Mouse (Mus musculus) T-helper 1 cell (primary cell): Measurements from ENCODE around the gene Fcamr.

ENCODE experiments used
- in situ Hi-C: fragments of 300-600 bp; cut with MboI, MseI; formaldehyde crosslinking; loops from one replicate; pipeline ENCODE4 v1.15.1; 2025; ENCODE audit warnings: high pct_unique_total_duplicates

Gene Fcamr

DNA sequence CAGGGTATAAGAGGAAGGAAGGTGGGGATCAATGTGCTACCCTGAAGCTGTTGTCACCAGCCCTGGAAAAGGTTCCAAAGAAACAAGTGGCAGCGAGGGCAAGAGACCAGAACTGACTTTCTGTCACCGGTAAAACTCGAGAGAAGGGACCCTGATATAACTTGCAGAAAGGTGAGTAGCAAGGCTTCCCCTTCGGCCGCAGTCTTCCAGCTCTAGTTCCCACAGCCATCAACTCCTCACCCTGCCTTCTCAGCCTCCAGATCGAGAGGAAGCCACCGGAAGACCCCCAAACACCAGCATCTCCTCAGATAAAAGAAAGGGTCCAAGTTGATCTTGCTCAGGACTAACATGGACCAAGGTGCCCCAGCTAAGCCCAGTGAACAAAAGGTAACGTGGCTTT is at the start of gene Fcamr:
Fcamr (plus strand) TSS at position 301 of the 400 bp plus-strand sequence.
- in situ Hi-C loops = no loop called here

DNA sequence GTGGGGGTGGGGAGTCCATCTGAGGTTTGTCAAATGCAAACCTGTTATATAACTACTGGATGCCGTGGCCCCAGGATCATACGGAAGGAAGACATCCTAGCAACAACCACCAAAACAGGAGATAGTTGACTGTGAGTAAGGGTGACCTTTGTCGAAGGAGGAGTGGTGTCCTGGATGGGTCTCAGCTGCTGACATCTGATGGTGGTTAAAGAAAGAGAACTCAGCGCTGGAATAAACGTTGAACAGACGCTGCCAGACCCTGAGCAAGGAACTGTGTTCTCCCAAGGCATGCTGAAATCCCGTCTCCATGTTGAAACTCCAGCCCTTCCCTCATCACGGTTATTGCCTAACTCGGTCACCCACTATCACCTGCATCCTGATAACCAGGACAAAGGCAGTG is 41.0 kb upstream of the Fcamr start:
- in situ Hi-C loops = no loop called here

- in situ Hi-C loops = no loop called here
Measured at GRCm38 (mm10) chr1:130761597-130761996, 39.1 kb upstream of the Fcamr start.

DNA sequence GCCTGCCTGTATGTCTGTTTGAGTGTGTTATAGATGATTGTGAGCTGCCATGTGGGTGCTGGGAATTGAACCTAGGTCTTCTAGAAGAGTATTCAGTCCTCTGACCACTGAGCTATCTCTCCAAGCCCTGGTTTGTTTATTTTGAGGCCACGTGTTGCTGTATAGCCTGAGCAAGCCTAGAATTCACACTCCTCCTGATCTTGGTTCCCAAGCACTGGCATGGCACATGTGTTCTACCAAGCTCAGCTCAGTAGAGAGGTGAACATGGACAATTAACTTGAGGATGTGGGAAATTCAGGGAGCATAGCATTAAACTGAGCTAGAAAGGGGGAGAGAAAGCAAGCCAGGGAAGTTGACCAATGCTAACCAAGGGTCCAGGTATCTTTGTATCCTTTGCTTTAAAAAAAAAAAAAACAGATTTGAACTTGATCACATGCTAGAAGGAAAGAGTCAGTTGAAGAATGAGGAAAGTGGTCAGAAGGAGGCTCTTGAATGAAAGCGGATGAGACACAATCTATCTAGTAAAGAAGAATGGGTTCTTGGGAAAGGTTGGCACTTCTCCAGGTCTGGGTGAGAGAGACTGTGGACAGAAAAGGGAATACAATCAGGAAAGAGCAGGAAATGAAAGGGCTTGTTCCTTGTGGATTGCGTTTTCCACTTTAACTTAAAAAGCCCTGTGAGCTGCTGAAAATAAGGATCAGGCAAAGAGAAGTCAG is 38.5 kb upstream of the Fcamr start:
- in situ Hi-C loops = no loop called here

GRCm38 (mm10) chr1:130764027-130764461 is 36.7 kb upstream of the Fcamr start:
- in situ Hi-C loops = no loop called here

GRCm38 (mm10) chr1:130767066-130767465 is 33.6 kb upstream of the Fcamr start:
- in situ Hi-C loops = no loop called here

DNA sequence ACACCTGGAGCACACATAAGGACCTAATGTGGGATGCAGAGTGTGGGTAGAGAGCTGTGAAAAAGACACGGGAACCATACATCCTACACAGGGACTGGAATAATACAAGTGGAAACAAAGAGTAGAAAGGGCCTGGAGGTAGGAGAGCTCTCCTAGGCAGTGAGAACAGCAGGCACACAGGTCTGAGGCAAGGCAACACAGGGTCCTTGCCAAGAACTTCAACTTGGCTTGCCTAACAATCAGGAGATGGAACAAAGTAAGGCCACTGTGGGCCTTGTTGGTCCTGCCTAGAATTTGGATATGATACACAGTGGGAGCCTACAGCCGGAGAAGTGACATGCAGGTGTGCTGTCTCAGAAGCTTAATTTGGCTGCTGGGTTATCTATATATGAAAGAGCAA is 30.8 kb upstream of the Fcamr start:
- in situ Hi-C loops = no loop called here

- in situ Hi-C loops = no loop called here
Measured at GRCm38 (mm10) chr1:130770487-130770886, 30.2 kb upstream of the Fcamr start.

DNA sequence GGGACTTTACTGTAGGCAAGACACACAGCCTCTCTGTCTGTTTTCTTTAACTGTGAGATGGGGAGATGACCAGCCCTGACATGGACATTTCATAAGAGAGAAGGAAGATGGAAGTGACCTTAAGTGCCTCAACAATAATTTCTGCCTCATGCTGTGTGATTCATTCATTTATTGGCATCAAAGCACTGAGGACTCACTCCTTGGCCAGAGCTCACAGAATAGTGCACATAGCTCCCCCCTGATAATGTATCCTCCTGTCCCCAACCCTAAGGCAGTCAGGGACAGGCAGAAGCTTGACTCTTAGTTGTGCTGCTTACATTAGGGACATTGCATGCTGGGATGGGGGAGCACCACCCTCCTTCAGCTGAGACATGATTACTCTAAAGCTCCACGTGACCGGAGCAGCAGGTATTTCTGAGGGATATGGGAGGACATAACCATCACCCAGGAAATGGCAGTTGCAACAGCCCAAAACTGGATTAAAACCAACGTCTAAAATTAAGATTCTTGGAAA is 29.7 kb upstream of the Fcamr start:
- in situ Hi-C loops = no loop called here

DNA sequence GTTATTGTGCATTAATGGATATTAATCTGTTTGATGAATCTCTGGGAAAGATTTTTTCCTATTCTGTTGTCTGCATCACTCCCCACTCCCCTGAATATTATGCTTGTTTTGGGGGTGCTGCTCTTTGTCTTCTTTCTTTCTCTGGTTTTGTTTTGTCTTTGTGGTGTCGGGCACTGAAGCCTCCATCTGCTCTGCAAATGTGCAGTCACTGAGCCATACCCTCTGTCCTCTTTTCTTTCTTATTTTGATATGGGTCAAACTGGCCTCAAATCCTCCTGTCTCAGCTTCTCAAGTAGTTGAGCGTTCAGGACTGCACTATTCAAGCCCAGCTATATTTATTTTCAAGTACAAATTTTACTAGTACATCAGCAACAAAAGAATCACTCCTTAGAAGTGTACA is 25.5 kb upstream of the Fcamr start:
- in situ Hi-C loops = loop anchor here (5.0 kb wide), 1 partner anchor 93 kb away; no protein-coding TSS in a partner anchor

DNA sequence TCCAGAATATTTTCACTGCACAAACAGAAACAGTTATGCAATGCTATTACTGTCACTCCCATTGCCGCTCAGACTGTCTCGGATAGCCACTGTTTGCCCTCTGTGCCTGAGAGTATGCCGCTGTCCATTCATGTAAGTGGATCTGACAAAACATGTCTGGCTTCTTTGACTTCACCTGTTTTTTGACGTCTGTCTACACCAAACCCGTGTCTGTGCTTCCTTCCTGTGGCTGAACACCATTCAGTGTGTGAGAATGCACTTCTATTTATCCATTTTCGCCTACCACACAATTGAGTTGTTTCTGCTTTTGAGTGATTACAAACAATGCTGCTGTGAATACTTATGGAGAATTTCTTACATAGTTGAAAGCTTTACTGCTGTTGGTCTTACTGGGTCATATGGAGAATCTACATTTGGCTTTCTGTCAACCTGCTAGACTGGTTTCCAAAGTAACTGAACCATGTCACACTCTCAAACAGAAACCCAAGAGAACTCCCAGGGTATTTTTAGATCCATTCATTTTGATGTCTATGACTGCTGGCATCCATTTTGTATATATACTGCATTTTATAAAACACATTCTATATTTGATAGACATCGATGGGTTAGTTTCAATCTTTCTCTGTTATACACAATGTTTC is 24.9 kb upstream of the Fcamr start:
- in situ Hi-C loops = loop anchor here (5.0 kb wide), 1 partner anchor 94 kb away; no protein-coding TSS in a partner anchor

DNA sequence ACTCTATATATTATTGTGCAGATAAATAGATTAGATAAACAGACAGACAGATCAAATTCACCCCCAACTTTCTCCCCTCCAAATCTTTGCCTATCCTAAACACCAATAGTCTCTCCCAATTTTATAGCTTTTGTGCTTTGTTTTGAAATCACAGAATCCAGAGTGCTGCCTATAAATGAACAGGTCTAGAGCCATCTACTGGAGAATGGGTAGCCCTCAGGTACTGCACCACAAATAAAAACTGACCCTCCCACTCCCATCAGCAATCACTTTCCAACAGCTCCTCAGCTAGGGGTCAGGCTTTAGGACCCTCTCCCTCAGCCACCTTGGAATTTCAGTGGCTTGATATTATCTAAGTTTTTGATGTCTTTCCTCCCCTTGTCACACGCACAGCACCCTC is 24.1 kb upstream of the Fcamr start:
- in situ Hi-C loops = loop anchor here (5.0 kb wide), 1 partner anchor 94 kb away; no protein-coding TSS in a partner anchor

DNA sequence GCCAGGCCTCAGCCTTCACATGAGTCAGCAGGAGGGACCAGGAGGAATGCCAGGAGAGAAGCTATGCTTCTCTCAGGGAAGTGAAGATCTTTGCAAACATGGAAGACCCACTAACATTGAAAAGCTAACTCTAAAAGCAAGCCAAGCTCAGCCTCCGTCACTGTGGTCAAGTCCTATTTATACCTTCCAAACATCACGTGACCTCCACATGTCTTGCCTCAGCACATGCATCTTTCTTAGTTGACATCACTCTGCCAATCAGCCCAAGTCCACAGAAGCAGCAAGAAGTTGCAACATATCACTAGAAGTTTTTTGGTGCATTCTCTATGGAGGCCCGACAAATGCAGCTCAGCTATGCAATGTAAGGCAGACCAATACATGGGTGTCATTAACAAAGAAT is 20.8 kb upstream of the Fcamr start:
- in situ Hi-C loops = loop anchor here (5.0 kb wide), 1 partner anchor 98 kb away; no protein-coding TSS in a partner anchor

DNA sequence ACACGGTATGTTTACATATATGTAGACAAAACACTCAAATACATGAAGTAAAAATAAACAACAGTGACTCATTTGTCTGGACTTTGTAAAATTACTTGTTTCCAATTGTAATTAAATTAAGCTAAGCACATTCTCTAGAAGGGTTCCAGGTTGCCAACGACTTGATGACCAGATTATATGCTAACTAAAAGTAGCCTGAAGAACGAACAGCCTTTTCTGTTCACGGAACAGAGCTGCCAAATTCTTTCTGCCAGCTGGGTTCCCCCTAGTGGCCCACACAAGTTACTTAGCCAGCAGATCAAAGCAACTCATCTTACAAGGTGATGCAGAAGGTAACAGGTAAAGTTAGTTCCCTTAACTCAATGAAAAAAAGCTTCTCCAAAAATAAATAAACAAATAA is 16.6 kb upstream of the Fcamr start:
- in situ Hi-C loops = no loop called here

DNA sequence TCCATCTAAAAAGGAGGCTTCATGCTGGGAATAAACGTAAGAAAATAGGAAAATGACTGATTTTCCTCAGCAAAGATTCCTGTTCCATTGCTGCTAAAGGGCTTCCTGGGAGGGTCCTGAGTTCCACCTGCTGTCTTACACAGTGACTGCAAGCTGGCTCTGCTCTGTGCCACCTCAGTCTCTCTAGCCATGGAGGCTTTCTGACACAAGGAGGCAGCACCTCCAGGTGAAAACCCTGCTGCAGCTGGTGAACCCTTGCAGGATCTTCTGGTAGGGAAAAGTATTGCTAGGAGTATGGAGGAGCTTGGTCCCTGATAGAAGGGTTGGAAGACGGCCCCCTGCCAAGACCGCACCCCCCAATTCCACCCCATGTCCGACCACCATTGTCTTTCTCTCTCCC is 13.7 kb upstream of the Fcamr start:
- in situ Hi-C loops = no loop called here

DNA sequence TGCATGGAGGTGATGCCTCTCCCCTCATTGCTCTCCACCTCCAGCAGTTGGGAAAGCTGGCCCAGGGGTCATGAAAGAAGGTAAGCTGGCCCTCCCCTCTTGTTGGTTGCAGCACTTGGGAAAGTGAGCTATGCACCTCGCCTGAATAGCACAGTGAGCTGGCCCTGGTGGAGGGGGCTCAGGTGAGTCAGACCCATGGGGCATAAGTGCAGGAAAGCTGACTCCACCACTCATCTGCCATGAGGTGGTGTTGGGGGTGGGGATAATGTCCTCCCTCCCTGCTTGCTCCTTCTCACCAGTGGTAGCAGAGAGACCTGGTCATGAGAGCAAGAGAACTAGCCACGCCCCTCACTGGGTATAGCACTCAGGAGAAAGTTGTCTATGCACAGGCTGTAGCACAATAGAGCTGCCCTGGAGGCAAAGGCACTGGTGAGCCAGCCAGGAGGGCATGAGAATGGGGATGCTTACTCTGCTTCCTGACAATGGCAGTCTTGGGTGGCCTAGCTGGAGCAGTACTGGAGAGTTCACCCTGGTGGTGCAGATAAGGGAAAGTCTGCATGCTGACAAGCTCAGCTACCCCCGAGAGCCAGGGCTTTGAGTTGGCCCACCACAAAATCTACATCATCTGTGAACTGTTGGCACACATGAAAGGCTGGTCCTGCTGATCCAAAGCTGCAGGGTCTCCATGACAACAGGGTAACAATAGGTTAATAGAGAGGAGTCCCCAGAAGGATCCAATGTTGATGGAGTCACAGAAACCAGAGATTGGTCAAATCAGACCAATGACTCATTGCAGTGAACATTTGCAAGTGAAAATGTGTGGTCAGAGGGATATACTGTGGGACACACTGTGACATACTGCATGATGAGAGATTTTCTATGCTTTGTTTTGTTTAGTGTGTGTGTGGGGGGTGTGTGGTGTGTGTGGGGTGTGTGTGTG is 10.9 kb upstream of the Fcamr start:
- in situ Hi-C loops = no loop called here

GRCm38 (mm10) chr1:130795331-130795730 is 5.4 kb upstream of the Fcamr start:
- in situ Hi-C loops = no loop called here

- in situ Hi-C loops = no loop called here
Measured at GRCm38 (mm10) chr1:130796967-130797684, 3.6 kb upstream of the Fcamr start.

- in situ Hi-C loops = no loop called here
Measured at GRCm38 (mm10) chr1:130798037-130798436, 2.7 kb upstream of the Fcamr start.

- in situ Hi-C loops = no loop called here
Measured at GRCm38 (mm10) chr1:130798551-130798950, 2.2 kb upstream of the Fcamr start.

DNA sequence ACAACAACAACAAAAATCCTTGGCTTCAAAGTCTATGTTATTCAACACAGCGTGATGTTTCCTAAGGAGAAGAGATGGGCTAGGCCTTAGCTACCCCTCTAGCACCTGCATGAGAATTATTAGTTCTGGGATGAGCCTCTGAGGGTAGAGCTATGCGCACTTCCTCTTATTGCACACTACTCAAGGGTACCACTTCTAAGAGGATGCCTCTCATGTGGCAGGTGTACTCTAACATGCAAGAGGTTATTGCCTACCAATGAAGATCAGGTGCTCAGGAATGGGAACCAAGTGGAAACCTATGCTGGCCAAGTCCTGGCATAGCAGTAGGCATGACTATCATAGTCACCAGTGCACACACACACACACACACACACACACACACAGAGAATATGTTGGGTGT is 1.3 kb upstream of the Fcamr start:
- in situ Hi-C loops = no loop called here
